Mouse (Mus musculus) small intestine, adult 2 months (tissue): Measurements from ENCODE around the gene Khsrp. TPM values are rescaled to one million over a fixed set of nuclear protein-coding genes. Genes with fewer than 3 reads are reported as not detected.

ENCODE experiments used
- H3K27ac ChIP-seq: fragments of 200-500 bp; 2 replicates; pipeline ENCODE4 v1.5.1; 2012; ENCODE audit warnings: low read depth, low read length, control low read depth, inconsistent platforms; ENCODE audit not compliant: insufficient read depth
- H3K27me3 ChIP-seq: fragments of 200-500 bp; 2 replicates; pipeline ENCODE4 v1.6.1; 2012; ENCODE audit warnings: mild to moderate bottlenecking, moderate library complexity, low read length, inconsistent platforms; ENCODE audit not compliant: control insufficient read depth, insufficient read depth
- H3K36me3 ChIP-seq: fragments of 200-500 bp; 2 replicates; pipeline ENCODE4 v1.6.1; 2012; ENCODE audit warnings: mild to moderate bottlenecking, low read length, control low read depth, inconsistent platforms; ENCODE audit not compliant: control insufficient read depth, insufficient read depth
- H3K4me1 ChIP-seq: fragments of 200-500 bp; 2 replicates; pipeline ENCODE4 v1.6.1; 2012; ENCODE audit warnings: low read length, inconsistent platforms, mixed read lengths; ENCODE audit not compliant: control insufficient read depth, insufficient read depth, insufficient read length
- H3K4me3 ChIP-seq: fragments of 200-500 bp; 2 replicates; pipeline ENCODE4 v1.5.1; 2012; ENCODE audit warnings: low read depth, mild to moderate bottlenecking, control low read depth, inconsistent platforms, low read length, moderate library complexity
- CTCF ChIP-seq: fragments of 200-500 bp; IDR thresholded peaks from 2 replicates; pipeline ENCODE4 v1.5.1; 2012; ENCODE audit warnings: low read depth, mild to moderate bottlenecking, control low read depth, inconsistent platforms, low read length, moderate library complexity, mixed read lengths; ENCODE audit not compliant: insufficient replicate concordance, insufficient read length; ENCODE audit errors: extremely low read depth
- POLR2A ChIP-seq: fragments of 200-500 bp; IDR thresholded peaks from 2 replicates; pipeline ENCODE4 v1.6.1; 2012; ENCODE audit warnings: low read depth, mild to moderate bottlenecking, control low read depth, inconsistent platforms, low read length, moderate library complexity
- WGBS: fragments of 180-500 bp; shearing (Covaris S2); methylation state at CpG from one replicate; pipeline ENCODE4 v1.1.7; 2018; 5-methylcytosine and 5-hydroxymethylcytosine counted together
- polyA plus RNA-seq: library from polyadenylated mRNA; depleted of rRNA; stranded (reverse); fragments of >200 nt; gene quantifications from 2 replicates; pipeline ENCODE4 v1.2.3, GENCODE M21; 2012

The Khsrp gene
- polyA plus RNA-seq, 1 experiment: 66.4 TPM

DNA sequence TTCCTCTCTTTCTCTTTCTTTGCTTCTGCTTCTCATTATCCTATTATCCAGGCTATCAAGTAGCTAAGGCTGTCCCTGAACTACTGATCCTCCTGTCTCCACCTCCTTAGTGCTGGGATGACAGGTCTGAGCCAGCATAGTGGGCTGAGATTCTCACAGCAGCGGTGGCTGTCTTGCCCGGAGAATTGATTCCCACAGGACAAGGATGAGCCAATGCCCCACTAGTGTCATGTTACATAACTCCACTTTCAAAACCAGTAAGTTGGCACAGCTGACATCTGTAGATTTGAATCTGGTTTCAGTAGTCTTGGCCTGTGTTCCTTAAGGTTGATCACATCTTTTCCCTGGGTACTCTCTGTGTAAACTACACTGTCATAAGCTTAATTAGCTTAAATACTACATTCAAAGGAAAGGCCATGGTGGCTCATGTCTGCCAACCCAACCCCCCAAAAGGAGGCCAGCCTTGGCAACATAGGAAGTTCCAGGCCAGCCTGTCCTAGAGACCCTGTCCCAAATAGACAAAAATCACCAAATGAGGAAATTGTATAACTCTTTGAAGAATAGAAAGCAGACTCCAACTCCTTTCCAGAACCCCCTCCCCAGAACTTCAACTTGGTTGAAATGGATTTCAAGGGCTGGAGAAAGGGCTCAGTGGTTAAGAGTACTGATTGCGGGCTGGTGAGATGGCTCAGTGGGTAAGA is 45.1 kb downstream of the Khsrp start:
- TF ChIP-seq CTCF (no peak), POLR2A (no peak)
- Histone ChIP-seq H3K27ac (no peak overlapping the region), H3K4me1 (peaks cover 24% of the 10 kb centered on the region), H3K4me3 (no peak overlapping the region), H3K36me3 (no peaks in the 10 kb centered on the region), H3K27me3 (no peaks in the 10 kb centered on the region)
- 90% methylated on average over 3 of the region's 3 CpGs for WGBS

DNA sequence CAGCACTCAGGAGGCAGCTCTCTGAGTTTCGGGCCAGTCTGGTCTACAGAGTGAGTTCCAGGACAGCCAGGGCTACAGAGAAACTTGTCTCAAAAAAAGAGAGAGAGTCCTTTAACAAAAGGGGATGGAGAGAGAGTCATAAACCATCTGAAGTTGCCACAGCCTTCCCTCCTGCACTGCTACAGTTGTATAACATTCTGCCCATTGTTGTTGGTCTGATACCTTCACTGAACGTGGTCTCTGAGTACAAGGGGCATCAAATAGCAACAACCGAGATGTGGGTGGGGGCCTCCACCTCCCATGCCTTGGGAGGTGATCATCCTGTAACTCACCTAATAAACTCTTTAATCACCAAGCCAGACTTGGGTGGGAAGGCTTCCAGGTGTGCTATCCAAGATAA is 45.7 kb downstream of the Khsrp start:
- H3K36me3 ChIP-seq: no peaks in the 10 kb centered on the region
- WGBS: 61% methylated on average over 3 of the region's 3 CpGs
- H3K4me1 ChIP-seq: peaks cover 21% of the 10 kb centered on the region
- no peak overlapping the region for H3K27ac ChIP-seq
- no peak for TF ChIP-seq POLR2A
- no peak for TF ChIP-seq CTCF
- no peak overlapping the region for H3K4me3 ChIP-seq
- H3K27me3 ChIP-seq: no peaks in the 10 kb centered on the region

DNA sequence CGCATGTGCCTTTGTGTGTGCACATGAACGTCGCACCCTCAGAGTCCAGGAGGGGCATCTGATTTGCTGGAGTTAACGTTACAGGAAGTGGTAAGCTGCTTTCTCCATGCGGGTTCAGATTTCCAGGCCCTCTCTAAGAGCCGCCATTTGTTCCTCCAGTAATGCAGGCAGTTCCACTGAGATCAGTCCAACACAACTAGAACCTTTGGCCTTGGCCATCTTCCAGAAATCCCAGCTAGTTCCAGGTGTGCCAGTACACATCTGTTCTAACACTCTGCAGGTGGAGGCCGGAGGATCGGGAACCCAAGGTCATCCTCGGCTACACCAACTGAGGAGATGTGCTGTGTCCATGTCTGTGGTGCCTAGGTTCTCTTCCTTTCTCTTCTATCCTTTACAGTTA is 46.4 kb downstream of the Khsrp start:
- H3K36me3 ChIP-seq: no peaks in the 10 kb centered on the region
- WGBS: 37% methylated on average over 9 of the region's 9 CpGs
- no peaks in the 10 kb centered on the region for H3K27me3 ChIP-seq
- TF ChIP-seq CTCF: no peak
- no peak for TF ChIP-seq POLR2A
- peaks cover 27% of the 10 kb centered on the region for H3K4me1 ChIP-seq
- H3K4me3 ChIP-seq: no peak overlapping the region
- H3K27ac ChIP-seq: peak overlapping the region; percentile 76

DNA sequence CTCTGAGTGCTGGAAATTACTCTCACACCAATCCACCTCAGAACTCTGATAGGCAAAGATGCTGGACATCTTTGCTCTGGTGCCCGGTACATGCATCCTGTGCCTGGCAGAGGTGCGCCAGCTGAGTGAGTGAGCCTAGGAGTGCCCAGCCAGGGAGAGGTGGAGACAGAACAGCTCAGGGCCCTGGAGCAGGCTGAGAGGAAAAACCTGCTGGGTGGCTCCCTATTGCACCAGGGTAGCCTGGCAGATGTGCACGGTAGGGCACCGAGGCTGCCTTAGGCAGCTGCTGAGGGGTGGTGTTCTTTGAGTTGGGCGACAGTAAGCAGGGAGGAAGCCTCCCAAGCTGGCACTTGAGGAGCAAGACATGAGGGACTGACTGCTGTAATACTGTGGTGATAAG is 49.3 kb downstream of the Khsrp start, which contains the start of gene Acer1:
Acer1 (minus strand) TSS at position 114 of the 400 bp plus-strand sequence.
- TF ChIP-seq CTCF (no peak), POLR2A (peak; percentile 12; the same call in 1 of the 2 replicates)
- Histone ChIP-seq H3K27me3 (no peaks in the 10 kb centered on the region), H3K4me3 (peak within 1 kb of the TSS; percentile 59), H3K36me3 (no peaks in the 10 kb centered on the region), H3K4me1 (peaks cover 43% of the 10 kb centered on the region), H3K27ac (peak within 1 kb of the TSS; percentile 96)
- WGBS: 29% methylated on average over 5 of the region's 5 CpGs

DNA sequence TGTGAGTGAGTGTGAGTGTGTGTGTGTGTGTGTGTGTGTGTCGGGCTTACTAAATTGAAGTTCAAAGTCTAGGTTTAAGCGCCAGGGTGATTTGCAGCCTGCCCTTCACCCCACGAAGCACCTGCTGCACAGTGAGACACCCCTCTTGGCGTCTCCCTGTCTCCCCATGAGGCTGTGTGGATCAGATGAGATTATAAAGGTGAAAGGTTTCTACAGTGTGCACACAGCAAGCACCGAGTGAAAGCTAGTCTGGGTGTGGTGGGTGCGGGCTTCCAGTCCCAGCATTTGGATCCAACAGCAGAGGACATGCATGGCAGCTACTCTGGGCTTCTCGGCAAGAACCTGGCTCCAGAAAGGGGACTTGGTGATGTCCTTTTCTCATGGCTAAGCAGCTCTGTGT is 50.3 kb downstream of the Khsrp start:
- Histone ChIP-seq H3K36me3 (no peaks in the 10 kb centered on the region), H3K27ac (peak overlapping the region; percentile 96), H3K4me3 (peak overlapping the region; percentile 52), H3K27me3 (no peaks in the 10 kb centered on the region), H3K4me1 (peaks cover 49% of the 10 kb centered on the region)
- 31% methylated on average over 7 of the region's 7 CpGs for WGBS
- TF ChIP-seq POLR2A (peak; percentile 74; the same call in 1 of the 2 replicates), CTCF (no peak)

DNA sequence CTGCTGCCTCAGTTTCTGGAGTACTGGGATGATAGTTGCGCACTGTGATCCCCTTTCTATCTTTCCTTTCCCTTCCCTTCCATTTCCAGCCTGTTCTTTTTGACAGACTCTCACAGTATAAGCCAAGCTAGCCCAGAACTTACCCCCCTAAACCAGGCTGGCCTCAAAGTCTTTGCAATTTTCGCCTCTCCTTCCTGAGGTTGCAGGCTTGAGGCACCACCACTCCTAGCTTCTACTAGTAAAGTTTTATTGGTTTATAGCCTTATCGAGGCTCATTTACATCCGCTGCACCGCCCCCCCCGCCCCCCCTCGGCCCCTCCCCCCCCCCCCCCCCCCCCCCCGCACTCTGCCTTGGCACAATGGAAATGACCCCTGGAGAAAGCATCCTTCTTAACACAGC is 51.8 kb downstream of the Khsrp start:
- Histone ChIP-seq H3K4me3 (peak overlapping the region; percentile 9; the same call in 1 of the 2 replicates), H3K36me3 (no peaks in the 10 kb centered on the region), H3K27ac (peak overlapping the region; percentile 86), H3K27me3 (no peaks in the 10 kb centered on the region), H3K4me1 (peaks cover 53% of the 10 kb centered on the region)
- WGBS: 11% methylated on average over 7 of the region's 8 CpGs
- TF ChIP-seq CTCF (no peak), POLR2A (no peak)

DNA sequence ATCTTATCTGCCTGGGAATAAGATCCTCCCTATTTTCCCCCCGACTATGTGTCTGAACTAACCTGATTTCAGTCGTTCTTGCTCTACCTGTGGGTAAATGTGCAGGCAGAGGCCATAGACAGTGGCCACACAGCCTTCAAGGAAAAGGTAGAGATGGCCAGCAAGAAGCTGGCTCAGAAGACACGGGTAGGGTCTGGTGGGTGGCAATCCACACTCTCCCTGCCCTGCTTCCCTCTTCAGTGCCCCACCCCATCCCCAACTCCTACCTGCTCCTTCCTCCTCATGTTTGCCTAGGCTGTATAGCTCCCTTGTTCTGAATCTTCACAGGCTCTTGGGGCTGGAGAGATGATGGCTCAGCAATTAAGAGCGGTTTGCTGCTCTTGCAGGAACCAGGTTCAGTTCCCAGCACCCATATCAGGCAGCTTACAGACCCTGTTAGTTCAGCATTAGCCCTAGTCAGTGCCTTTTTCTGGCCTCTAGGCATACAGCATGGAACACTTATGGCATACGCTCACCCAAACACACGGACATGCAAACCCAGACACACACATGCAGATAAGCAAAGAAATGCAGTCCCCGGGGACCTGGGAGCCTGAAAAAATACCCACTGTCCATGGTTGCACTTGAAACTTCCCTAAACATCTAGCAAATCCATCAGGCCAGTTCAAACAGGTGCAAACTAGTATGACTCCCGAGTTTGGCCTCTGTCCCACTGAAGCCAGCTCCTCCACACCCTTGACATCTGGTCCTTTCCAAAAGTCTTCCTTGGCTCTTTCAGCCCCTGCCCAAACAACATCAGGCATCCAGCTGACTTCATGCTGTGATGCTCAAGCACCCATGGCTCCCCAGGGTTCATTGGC is 54.6 kb downstream of the Khsrp start:
- Histone ChIP-seq H3K27me3 (no peaks in the 10 kb centered on the region), H3K4me1 (peaks cover 40% of the 10 kb centered on the region), H3K4me3 (no peak overlapping the region), H3K27ac (peak overlapping the region; percentile 73), H3K36me3 (no peaks in the 10 kb centered on the region)
- 36% methylated on average over 8 of the region's 8 CpGs for WGBS
- TF ChIP-seq CTCF (no peak), POLR2A (no peak)
